Mouse (Mus musculus) MEL-GATA-1-ER (cell line): ENCODE measurements around the gene Gfod2.

Experiments
- DNase-seq: peaks from one replicate; pipeline ENCODE4 v3.0.0-alpha.2; 2012; ENCODE audit warnings: low read depth; ENCODE audit errors: extremely low read depth

Gfod2 gene

GRCm38 (mm10) chr8:105758277-105759108 lies at the start of gene Gfod2:
TSS of gene Gfod2 (minus strand) at chr8:105758664.
- DNase-seq: peak; percentile 76

DNA sequence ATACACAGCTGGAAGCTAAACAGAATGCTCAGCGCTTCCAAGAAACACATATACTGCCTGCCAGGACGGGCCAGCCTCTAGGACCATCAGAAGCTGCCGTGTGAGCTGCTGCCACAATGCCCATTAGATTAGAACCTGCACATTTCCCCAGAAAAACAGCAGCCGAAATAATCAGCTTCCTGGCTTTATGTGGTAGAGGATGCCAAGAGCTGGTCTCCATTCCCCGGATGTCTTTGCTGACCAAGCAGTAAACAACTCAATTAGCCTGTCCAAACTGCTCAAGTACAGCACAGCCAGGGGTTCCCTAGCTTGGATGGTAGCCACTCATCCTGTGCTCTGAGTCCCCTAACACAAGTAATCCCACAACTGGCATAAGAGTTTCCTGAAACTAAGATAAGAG lies 49.3 kb upstream of the Gfod2 start:
- DNase-seq: no peak

DNA sequence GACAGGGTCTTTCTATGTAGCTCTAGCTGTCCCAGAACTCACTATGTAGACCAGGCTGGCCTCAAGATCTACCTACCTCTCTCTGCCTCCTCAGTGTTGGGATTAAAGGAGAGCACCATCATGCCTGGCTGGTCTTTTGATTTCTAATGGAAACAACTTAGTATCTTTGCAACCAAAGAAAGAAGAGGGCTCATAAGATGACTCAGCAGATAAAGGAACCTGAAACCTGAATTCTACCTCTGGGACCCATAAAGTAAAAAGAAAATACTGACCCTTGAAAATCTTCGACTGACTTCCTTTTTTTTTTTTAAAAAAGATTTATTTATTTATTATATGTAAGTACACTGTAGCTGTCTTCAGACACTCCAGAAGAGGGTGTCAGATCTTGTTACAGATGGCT lies 47.5 kb upstream of the Gfod2 start:
- DNase-seq: no peak

DNA sequence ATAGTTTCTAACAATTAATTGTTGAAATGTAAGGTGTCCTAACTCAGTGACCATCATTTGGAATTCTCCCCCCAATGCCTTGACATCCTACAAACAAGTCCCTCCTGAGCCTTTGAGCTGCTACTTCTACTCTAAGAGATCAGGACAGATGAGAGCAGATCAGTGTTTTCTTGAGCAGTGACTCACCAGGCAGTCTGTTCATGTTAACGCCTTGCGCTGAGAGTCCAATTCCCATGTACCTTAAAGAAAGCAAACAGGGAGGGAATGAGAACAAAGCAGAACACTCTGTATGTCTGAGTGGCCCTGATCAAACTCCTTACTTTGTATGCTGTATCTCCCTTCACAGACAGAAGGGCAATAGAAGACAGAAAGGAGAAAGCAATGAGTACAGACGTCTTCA lies 46.9 kb upstream of the Gfod2 start:
- no peak for DNase-seq

- DNase-seq: no peak
These were observed 46.3 kb upstream of the Gfod2 start for GRCm38 (mm10) chr8:105804797-105805196.

GRCm38 (mm10) chr8:105801153-105801904 lies 42.9 kb upstream of the Gfod2 start:
- peak; percentile 62 for DNase-seq

- DNase-seq: peak; percentile 85
These were observed 40.8 kb upstream of the Gfod2 start for GRCm38 (mm10) chr8:105799091-105799812.

GRCm38 (mm10) chr8:105798408-105798807 lies 39.9 kb upstream of the Gfod2 start:
- no peak for DNase-seq

- no peak for DNase-seq
These were observed 37.3 kb upstream of the Gfod2 start for GRCm38 (mm10) chr8:105795785-105796184.

GRCm38 (mm10) chr8:105794009-105794598 lies 35.6 kb upstream of the Gfod2 start:
- DNase-seq: no peak

DNA sequence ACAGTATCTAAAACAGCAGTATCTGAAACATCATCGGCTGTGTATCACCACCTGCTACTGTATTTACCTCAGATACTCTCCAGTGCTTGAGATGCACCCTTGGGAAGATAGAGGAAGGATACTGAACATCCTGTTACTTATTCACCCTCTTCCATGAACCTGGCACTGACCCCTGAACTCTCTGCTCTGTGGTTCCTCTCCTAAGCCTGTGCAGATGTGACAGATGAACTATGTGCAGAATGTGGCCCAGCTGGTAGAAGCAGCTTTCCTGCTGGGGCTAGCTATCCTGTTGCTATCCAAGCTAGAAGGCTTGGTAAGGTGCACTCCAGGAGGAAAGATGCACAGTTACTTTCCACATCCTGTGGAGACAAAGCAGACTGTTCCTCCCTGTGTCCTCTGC lies 34.9 kb upstream of the Gfod2 start:
- DNase-seq: no peak

- no peak for DNase-seq
These were observed 31.2 kb upstream of the Gfod2 start for GRCm38 (mm10) chr8:105789626-105790025.

DNA sequence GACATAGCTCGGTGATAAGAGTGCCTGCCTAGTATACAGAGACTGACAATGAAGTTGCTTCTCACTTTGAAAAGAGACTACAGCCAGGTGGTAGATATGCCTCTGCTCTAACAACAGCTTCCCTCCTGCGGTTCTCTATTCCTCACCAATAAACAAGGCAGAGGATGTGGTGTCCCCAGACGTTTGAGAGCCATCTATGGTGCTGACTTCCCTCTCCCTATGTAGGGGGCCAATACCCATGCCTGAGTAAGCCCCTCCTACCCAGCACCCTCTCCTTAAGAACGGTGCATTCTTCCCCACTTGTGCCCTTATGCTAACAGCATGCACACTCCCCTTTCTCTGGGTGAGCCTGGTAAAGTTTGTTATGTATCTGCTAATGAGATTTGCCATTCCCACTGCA lies 30.5 kb upstream of the Gfod2 start:
- no peak for DNase-seq

- DNase-seq: peak; percentile 54
These were observed 29.8 kb upstream of the Gfod2 start for GRCm38 (mm10) chr8:105788241-105788640.

GRCm38 (mm10) chr8:105780298-105780697 lies 21.8 kb upstream of the Gfod2 start:
- DNase-seq: no peak

DNA sequence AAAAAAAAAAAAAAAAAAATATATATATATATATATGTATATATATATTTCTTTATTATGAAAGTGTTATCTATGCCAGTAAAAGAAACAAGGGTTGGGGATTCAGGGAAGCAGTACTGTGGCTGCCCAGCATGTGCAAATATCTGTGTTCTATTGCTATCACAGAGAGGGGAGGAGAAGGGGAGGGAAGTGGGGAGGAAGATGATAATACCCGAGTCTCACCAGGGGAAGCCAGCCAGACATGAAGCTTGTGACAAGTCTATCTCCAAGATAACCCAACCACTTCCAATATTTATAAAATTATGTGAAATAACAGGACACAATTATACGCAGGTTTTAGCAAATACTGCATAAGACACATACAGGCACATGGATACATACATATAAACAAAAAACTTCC lies 19.4 kb upstream of the Gfod2 start:
- DNase-seq: no peak

DNA sequence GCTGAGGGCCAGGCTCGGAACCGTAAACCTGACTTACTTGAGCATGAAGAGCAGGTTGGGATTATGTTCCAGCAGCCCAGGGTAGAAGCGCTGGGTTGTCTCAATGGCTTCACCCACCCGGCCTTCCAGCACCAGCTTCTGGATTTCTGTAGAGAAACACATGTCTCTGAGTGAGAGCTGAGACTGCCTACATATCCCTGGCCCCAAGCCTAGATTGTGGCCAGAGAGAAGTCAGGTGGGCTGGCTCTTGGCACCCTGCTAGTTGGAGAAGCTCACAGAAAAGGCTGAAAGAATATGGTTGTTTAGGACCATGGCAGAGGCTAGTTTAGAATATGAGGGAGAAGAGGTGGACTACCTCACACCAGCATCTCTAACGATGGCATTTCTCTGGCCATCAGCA lies 16.0 kb upstream of the Gfod2 start:
- DNase-seq: no peak

- DNase-seq: no peak
These were observed 15.0 kb upstream of the Gfod2 start for GRCm38 (mm10) chr8:105773441-105773861.

DNA sequence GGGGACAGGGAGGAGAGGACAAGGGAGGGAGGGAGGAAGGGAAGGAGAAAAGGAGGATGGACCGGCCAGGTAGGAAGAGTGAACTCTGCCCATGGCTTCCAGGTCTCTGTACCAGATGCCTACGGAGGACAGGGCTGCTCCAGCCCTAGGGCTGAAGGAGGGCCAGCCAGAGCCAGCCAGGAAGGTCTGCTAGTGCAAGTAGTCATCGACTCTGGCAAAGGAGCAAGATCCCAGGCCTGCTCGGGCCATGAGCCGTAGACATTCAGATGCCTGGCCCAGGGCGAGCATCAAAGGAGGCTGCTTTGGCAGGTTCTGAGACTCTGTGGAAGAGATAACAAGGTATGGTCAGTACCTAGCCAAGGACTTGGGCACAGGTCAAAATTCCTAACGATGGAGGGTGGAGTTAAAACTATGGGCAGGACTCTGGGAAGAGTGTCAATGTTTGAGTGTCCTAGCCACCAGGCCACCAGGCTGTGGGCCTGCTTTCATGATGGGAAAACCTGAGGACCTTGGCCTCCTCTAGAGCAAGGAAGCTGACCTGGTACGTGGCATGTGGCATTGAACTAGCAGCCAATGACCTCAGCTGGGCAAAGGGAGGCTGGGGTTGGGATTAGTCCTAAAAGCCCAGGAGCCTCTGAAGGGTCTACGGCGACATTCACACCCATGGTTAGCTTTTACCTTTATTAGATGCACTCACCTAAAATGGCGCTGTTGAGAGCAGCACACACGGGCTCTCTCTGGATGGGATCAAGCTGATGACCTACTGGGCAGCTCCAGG lies 13.1 kb upstream of the Gfod2 start:
- no peak for DNase-seq

- DNase-seq: no peak
These were observed 12.1 kb upstream of the Gfod2 start for GRCm38 (mm10) chr8:105770609-105771008.
